Mouse (Mus musculus) olfactory bulb, adult 2 months (tissue): ENCODE results near the gene Ano4.

Experiments
- CTCF ChIP-seq: fragments of 200-500 bp; IDR thresholded peaks from 2 replicates; pipeline ENCODE4 v1.5.1; 2012; ENCODE audit warnings: low read depth, mild to moderate bottlenecking, low read length, moderate library complexity; ENCODE audit not compliant: insufficient read depth
- POLR2A ChIP-seq: fragments of 200-500 bp; IDR thresholded peaks from 2 replicates; pipeline ENCODE4 v1.6.1; 2012; ENCODE audit warnings: mild to moderate bottlenecking, low read depth, low read length, moderate library complexity; ENCODE audit not compliant: insufficient read depth

- TF ChIP-seq CTCF = no peak
- no peak for TF ChIP-seq POLR2A
These were observed 33.2 kb upstream of the Ano4 start for GRCm38 (mm10) chr10:89377750-89378149.
